Mouse (Mus musculus): ENCODE measurements around the gene Tmem54.
A peak's percentile ranks its signal among the peaks of the same experiment; 100 is the strongest.

- TF ChIP-seq CTCF (IDR thresholded peaks at IDR 0.05; ENCODE audit: low read depth, low read length), result no peak
- peak; percentile 56; the same call in 1 of the 2 replicates for TF ChIP-seq GATA2 (IDR thresholded peaks at IDR 0.05; ENCODE audit: borderline replicate concordance, low read depth, low read length)
- TF ChIP-seq GATA1 (IDR thresholded peaks at IDR 0.05; ENCODE audit: borderline replicate concordance, low read length), result no peak
- peak; percentile 85 for TF ChIP-seq TAL1 (conservative IDR thresholded peaks at IDR 0.05; ENCODE audit: low read depth, low read length)
- TF ChIP-seq POLR2AphosphoS5 (IDR thresholded peaks at IDR 0.05; ENCODE audit: insufficient replicate concordance, low read depth, low read length), result no peak
Observed at GRCm38 (mm10) chr4:129140808-129141207, 35.5 kb downstream of the Tmem54 start.

All from G1E (cell line).